Mouse (Mus musculus) mature B cell (primary cell): ENCODE measurements around the gene Rps11.
"Not testable (repeated sequence)": the region's sequence is repeated elsewhere in the genome, so short reads cannot be mapped to it uniquely, and the experiment has no call there.

ENCODE experiments used
- in situ Hi-C: fragments of 300-500 bp; cut with MboI; formaldehyde crosslinking; loops from 2 replicates; pipeline ENCODE4 v1.14.3; 2019

The Rps11 gene

GRCm38 (mm10) chr7:45154096-45154992 is 30.1 kb upstream of the Rps11 start, which contains the start of the genes Pih1d1 and Aldh16a1:
TSS of gene Pih1d1 (plus strand) at chr7:45154303.
TSS of gene Aldh16a1 (minus strand) at chr7:45154584.
- in situ Hi-C loops = no loop called here

- in situ Hi-C loops = no loop called here
Observed at GRCm38 (mm10) chr7:45153586-45153985, 29.3 kb upstream of the Rps11 start.

GRCm38 (mm10) chr7:45153052-45153451 is 28.8 kb upstream of the Rps11 start:
- in situ Hi-C loops = not testable (repeated sequence)

- in situ Hi-C loops = no loop called here
Observed at GRCm38 (mm10) chr7:45151303-45151702, 27.1 kb upstream of the Rps11 start.

GRCm38 (mm10) chr7:45150321-45150720 is 26.1 kb upstream of the Rps11 start:
- in situ Hi-C loops = no loop called here

GRCm38 (mm10) chr7:45149545-45149944 is 25.3 kb upstream of the Rps11 start:
- in situ Hi-C loops = no loop called here

GRCm38 (mm10) chr7:45148534-45149098 is 24.4 kb upstream of the Rps11 start:
- in situ Hi-C loops = no loop called here

- in situ Hi-C loops = no loop called here
Observed at GRCm38 (mm10) chr7:45147899-45148298, 23.7 kb upstream of the Rps11 start.

- in situ Hi-C loops = no loop called here
Observed at GRCm38 (mm10) chr7:45147267-45147666, 23.0 kb upstream of the Rps11 start.

GRCm38 (mm10) chr7:45145460-45145859 is 21.2 kb upstream of the Rps11 start:
- in situ Hi-C loops = no loop called here

GRCm38 (mm10) chr7:45144368-45145174 is 20.3 kb upstream of the Rps11 start:
- in situ Hi-C loops = no loop called here

GRCm38 (mm10) chr7:45141914-45142313 is 17.7 kb upstream of the Rps11 start:
- in situ Hi-C loops = no loop called here

- in situ Hi-C loops = no loop called here
Observed at GRCm38 (mm10) chr7:45141319-45141718, 17.1 kb upstream of the Rps11 start.

GRCm38 (mm10) chr7:45139904-45140723 is 15.9 kb upstream of the Rps11 start:
- in situ Hi-C loops = no loop called here

- in situ Hi-C loops = no loop called here
Observed at GRCm38 (mm10) chr7:45138403-45138802, 14.2 kb upstream of the Rps11 start.

- in situ Hi-C loops = no loop called here
Observed at GRCm38 (mm10) chr7:45137171-45138006, 13.2 kb upstream of the Rps11 start.

GRCm38 (mm10) chr7:45135993-45136567 is 11.8 kb upstream of the Rps11 start, which contains the start of the genes Gm45713 and Flt3l:
TSS of gene Gm45713 (minus strand) at chr7:45136231.
TSS of gene Flt3l (minus strand) at chr7:45136432.
- in situ Hi-C loops = no loop called here

- in situ Hi-C loops = no loop called here
Observed at GRCm38 (mm10) chr7:45135370-45135769, 11.1 kb upstream of the Rps11 start.

- in situ Hi-C loops = loop anchor here (5.0 kb wide), 1 partner anchor 47 kb away; no protein-coding TSS in a partner anchor
Observed at GRCm38 (mm10) chr7:45134544-45135026, 10.3 kb upstream of the Rps11 start.
